Mouse (Mus musculus): Measurements from ENCODE around the gene Gm8879.
"Not testable (repeated sequence)": the region's sequence is repeated elsewhere in the genome, so short reads cannot be mapped to it uniquely, and the experiment has no call there.

Gm8879 gene
- long read RNA-seq, experiment 1 = 0 reads
- long read RNA-seq, experiment 2 = 0 reads

- intact Hi-C loops (cut with DNase I) = not testable (repeated sequence)
Observed at GRCm38 (mm10) chr5:11127334-11127733, at the start of gene Gm8879. Gene Gm8879, plus strand, starts transcription at chr5:11127634.

GRCm38 (mm10) chr5:11138031-11138430, 10.6 kb downstream of the Gm8879 start:
- intact Hi-C loops (cut with DNase I) = not testable (repeated sequence)
